Mouse (Mus musculus) gonadal fat pad, adult 2 months (tissue): ENCODE measurements around the gene Hook2. TPM values are rescaled to one million over a fixed set of nuclear protein-coding genes. Genes with fewer than 3 reads are reported as not detected.

Experiments used
- DNase-seq: peaks from one replicate; pipeline ENCODE4 v3.0.0-alpha.2; 2012; ENCODE audit warnings: low read depth
- polyA plus RNA-seq: library from polyadenylated mRNA; depleted of rRNA; stranded (reverse); fragments of >200 nt; gene quantifications from 2 replicates; pipeline ENCODE4 v1.2.3, GENCODE M21; 2012

Hook2 gene
- polyA plus RNA-seq, 1 experiment: 16.5 TPM

GRCm38 (mm10) chr8:84973079-84973478 lies 17.3 kb upstream of the Hook2 start:
- no peak for DNase-seq

GRCm38 (mm10) chr8:84973803-84974542 lies 16.4 kb upstream of the Hook2 start:
- no peak for DNase-seq

- no peak for DNase-seq
Measured at GRCm38 (mm10) chr8:84974543-84975142, 15.8 kb upstream of the Hook2 start.

GRCm38 (mm10) chr8:84975434-84975833 lies 15.0 kb upstream of the Hook2 start:
- no peak for DNase-seq

GRCm38 (mm10) chr8:84976031-84976762 lies 14.2 kb upstream of the Hook2 start:
- no peak for DNase-seq

GRCm38 (mm10) chr8:84976763-84977434 lies 13.5 kb upstream of the Hook2 start:
- no peak for DNase-seq

- no peak for DNase-seq
Measured at GRCm38 (mm10) chr8:84977435-84978247, 12.8 kb upstream of the Hook2 start.

GRCm38 (mm10) chr8:84978248-84978940 lies 12.0 kb upstream of the Hook2 start, which contains the start of gene Junb:
Junb (minus strand) TSS chr8:84978718.
- DNase-seq: no peak

- DNase-seq: no peak
Measured at GRCm38 (mm10) chr8:84979599-84980421, 10.6 kb upstream of the Hook2 start.

GRCm38 (mm10) chr8:84980622-84981358 lies 9.6 kb upstream of the Hook2 start:
- DNase-seq: no peak

GRCm38 (mm10) chr8:84981644-84982498 lies 8.5 kb upstream of the Hook2 start:
- DNase-seq: no peak

- DNase-seq: no peak
Measured at GRCm38 (mm10) chr8:84982499-84983011, 7.8 kb upstream of the Hook2 start.

- DNase-seq: no peak
Measured at GRCm38 (mm10) chr8:84984294-84985048, 5.9 kb upstream of the Hook2 start.

GRCm38 (mm10) chr8:84985049-84985683 lies 5.2 kb upstream of the Hook2 start:
- DNase-seq: no peak

- no peak for DNase-seq
Measured at GRCm38 (mm10) chr8:84985684-84986378, 4.6 kb upstream of the Hook2 start.

- DNase-seq: no peak
Measured at GRCm38 (mm10) chr8:84986379-84986945, 3.9 kb upstream of the Hook2 start.
